Mouse (Mus musculus) CH12.LX (cell line): Measurements from ENCODE around the gene Ptcd2. TPM values are rescaled to one million over a fixed set of nuclear protein-coding genes. Genes with fewer than 3 reads are reported as not detected.

Experiments used
- DNase-seq: peaks from one replicate; pipeline ENCODE4 v3.0.0-alpha.2; 2013; ENCODE audit errors: extremely low read depth
- H3K27ac ChIP-seq: 2 replicates; pipeline ENCODE4 v1.5.1; 2012; ENCODE audit warnings: low read depth, mild to moderate bottlenecking, control low read depth, moderate library complexity; ENCODE audit not compliant: insufficient read depth
- H3K27me3 ChIP-seq: replicated peaks from 2 replicates; pipeline ENCODE3; 2012; ENCODE audit warnings: inconsistent platforms
- H3K36me3 ChIP-seq, 2 experiments: replicated peaks in 1 of 2; 2 replicates each; pipeline versions ENCODE3 to v1.6.1; 2012; ENCODE audit warnings: inconsistent platforms in 1 of 2, low read length in 1 of 2, mild to moderate bottlenecking in 1 of 2, mixed read lengths in 1 of 2, moderate library complexity in 1 of 2; ENCODE audit not compliant: control insufficient read depth in 1 of 2, insufficient read depth in 1 of 2
- H3K4me1 ChIP-seq, 2 experiments: 2 replicates each; pipeline ENCODE4 v1.6.1; 2012; ENCODE audit warnings: inconsistent platforms in 1 of 2, moderate library complexity in 1 of 2; ENCODE audit not compliant: insufficient read depth in 2 of 2, control insufficient read depth in 1 of 2
- H3K4me2 ChIP-seq: 2 replicates; pipeline ENCODE4 v1.6.1; 2012; ENCODE audit warnings: low read depth, mild to moderate bottlenecking, control low read depth; ENCODE audit not compliant: poor library complexity, insufficient read depth, severe bottlenecking
- H3K4me3 ChIP-seq, 3 experiments: fragments of 150-350 bp in 1 of 3; sonication (generic) in 1 of 3; replicated peaks in 1 of 3; 2 replicates each; pipeline versions ENCODE3 to v1.5.1; 2011 to 2012; ENCODE audit warnings: low read depth in 2 of 3, low read length in 2 of 3, mild to moderate bottlenecking in 2 of 3, moderate library complexity in 2 of 3, control low read depth in 1 of 3, improper control_type of control experiment in 1 of 3, inconsistent platforms in 1 of 3, mixed read lengths in 1 of 3; ENCODE audit not compliant: poor library complexity in 1 of 3
- H3K79me2 ChIP-seq: replicated peaks from 2 replicates; pipeline ENCODE4 v1.6.1; 2012; ENCODE audit warnings: mild to moderate bottlenecking, moderate library complexity; ENCODE audit not compliant: control insufficient read depth, poor library complexity, insufficient read depth, severe bottlenecking; ENCODE audit errors: extremely low read depth
- H3K9ac ChIP-seq: 2 replicates; pipeline ENCODE4 v1.6.1; 2012; ENCODE audit warnings: low read depth, mild to moderate bottlenecking, control low read depth, moderate library complexity; ENCODE audit not compliant: insufficient read depth
- H3K9me3 ChIP-seq: replicated peaks from 2 replicates; pipeline ENCODE3; 2012; ENCODE audit warnings: low read length, inconsistent platforms, mixed read lengths
- BHLHE40 ChIP-seq: IDR thresholded peaks from 2 replicates; pipeline ENCODE4 v1.6.1; 2011; ENCODE audit warnings: mild to moderate bottlenecking, low read depth, low read length, improper control_type of control experiment
- E2F4 ChIP-seq: IDR thresholded peaks from 2 replicates; pipeline ENCODE4 v1.6.1; 2011; ENCODE audit warnings: low read depth, low read length, improper control_type of control experiment; ENCODE audit not compliant: insufficient replicate concordance
- EP300 ChIP-seq: IDR thresholded peaks from 2 replicates; pipeline ENCODE4 v1.6.1; 2011; ENCODE audit warnings: low read length, improper control_type of control experiment
- GABPA ChIP-seq: IDR thresholded peaks from 2 replicates; pipeline ENCODE4 v1.6.1; 2012; ENCODE audit warnings: low read depth, low read length, improper control_type of control experiment, inconsistent platforms; ENCODE audit not compliant: insufficient replicate concordance
- HCFC1 ChIP-seq: IDR thresholded peaks from 2 replicates; pipeline ENCODE4 v1.6.1; 2012; ENCODE audit warnings: low read depth, mild to moderate bottlenecking, inconsistent platforms, low read length, improper control_type of control experiment
- IRF4 ChIP-seq: IDR thresholded peaks from 2 replicates; pipeline ENCODE4 v1.6.1; 2014; ENCODE audit warnings: low read depth, mild to moderate bottlenecking, inconsistent platforms, low read length, improper control_type of control experiment
- JUND ChIP-seq: conservative IDR thresholded peaks from 2 replicates; pipeline ENCODE4 v1.6.1; 2011; ENCODE audit warnings: low read depth, low read length, improper control_type of control experiment
- KAT2A ChIP-seq: IDR thresholded peaks from 2 replicates; pipeline ENCODE4 v1.6.1; 2012; ENCODE audit warnings: low read length, improper control_type of control experiment, inconsistent platforms; ENCODE audit not compliant: insufficient replicate concordance
- MAFK ChIP-seq: IDR thresholded peaks from 2 replicates; pipeline ENCODE4 v1.6.1; 2011; ENCODE audit warnings: low read length, improper control_type of control experiment; ENCODE audit not compliant: insufficient replicate concordance
- MAZ ChIP-seq: IDR thresholded peaks from 2 replicates; pipeline ENCODE4 v1.6.1; 2012; ENCODE audit warnings: low read depth, mild to moderate bottlenecking, inconsistent platforms, low read length, improper control_type of control experiment, moderate library complexity
- MEF2A ChIP-seq: IDR thresholded peaks from 2 replicates; pipeline ENCODE4 v1.6.1; 2014; ENCODE audit warnings: low read depth, mild to moderate bottlenecking, inconsistent platforms, low read length, improper control_type of control experiment, borderline replicate concordance
- MXI1 ChIP-seq: IDR thresholded peaks from 2 replicates; pipeline ENCODE4 v1.6.1; 2011; ENCODE audit warnings: mild to moderate bottlenecking, low read depth, low read length, improper control_type of control experiment
- MYC ChIP-seq: IDR thresholded peaks from 2 replicates; pipeline ENCODE4 v1.6.1; 2011; ENCODE audit warnings: low read depth, mild to moderate bottlenecking, improper control_type of control experiment, low read length
- NRF1 ChIP-seq: IDR thresholded peaks from 2 replicates; pipeline ENCODE4 v1.6.1; 2014; ENCODE audit warnings: low read depth, mild to moderate bottlenecking, inconsistent platforms, low read length, improper control_type of control experiment, moderate library complexity
- PAX5 ChIP-seq: IDR thresholded peaks from 2 replicates; pipeline ENCODE4 v1.6.1; 2012; ENCODE audit warnings: low read length, inconsistent platforms, mixed read lengths
- POLR2A ChIP-seq: IDR thresholded peaks from 2 replicates; pipeline ENCODE4 v1.6.1; 2011; ENCODE audit warnings: low read depth, mild to moderate bottlenecking, improper control_type of control experiment, low read length
- RCOR1 ChIP-seq: conservative IDR thresholded peaks from 2 replicates; pipeline ENCODE4 v1.6.1; 2012; ENCODE audit warnings: low read depth, mild to moderate bottlenecking, inconsistent platforms, low read length, improper control_type of control experiment
- TBP ChIP-seq: conservative IDR thresholded peaks from 2 replicates; pipeline ENCODE4 v1.6.1; 2011; ENCODE audit warnings: low read depth, low read length, improper control_type of control experiment
- UBTF ChIP-seq: IDR thresholded peaks from 2 replicates; pipeline ENCODE4 v1.6.1; 2012; ENCODE audit warnings: low read depth, mild to moderate bottlenecking, inconsistent platforms, low read length, improper control_type of control experiment, moderate library complexity
- USF2 ChIP-seq: conservative IDR thresholded peaks from 2 replicates; pipeline ENCODE4 v1.6.1; 2011; ENCODE audit warnings: low read depth, low read length, improper control_type of control experiment
- ZC3H11A ChIP-seq: IDR thresholded peaks from 2 replicates; pipeline ENCODE4 v1.6.1; 2012; ENCODE audit warnings: low read depth, mild to moderate bottlenecking, inconsistent platforms, low read length, improper control_type of control experiment
- ZMIZ1 ChIP-seq: IDR thresholded peaks from 2 replicates; pipeline ENCODE4 v1.6.1; 2012; ENCODE audit warnings: low read depth, mild to moderate bottlenecking, inconsistent platforms, low read length, improper control_type of control experiment
- dilution Hi-C: fragments of 300-500 bp; cut with MboI; formaldehyde crosslinking; loops from 2 replicates; pipeline ENCODE4 v1.14.3; 2020; ENCODE audit warnings: low sequenced_read_pairs; ENCODE audit not compliant: extremely low pct_unique_long_range_greater_than_20kb, extremely low pct_ligation_motif_present
- in situ Hi-C: fragments of 300-500 bp; cut with MboI; formaldehyde crosslinking; loops from 3 replicates; pipeline ENCODE4 v1.14.3; 2019; ENCODE audit warnings: low sequenced_read_pairs, low pct_ligation_motif_present, low pct_unique_long_range_greater_than_20kb, mixed read lengths
- polyA plus RNA-seq: library from polyadenylated mRNA; unstranded; fragments of >175 nt; gene quantifications from 2 replicates; pipeline ENCODE4 v1.2.1, GENCODE M21; 2012; ENCODE audit warnings: low read depth; ENCODE audit not compliant: insufficient read length
- total RNA-seq, 2 experiments: library from RNA; depleted of rRNA; stranded (reverse); fragments of 300-350 nt in 1 of 2; fragments of >200 nt in 1 of 2; gene quantifications; 2 replicates each; pipeline ENCODE4 v1.2.3; 2012 to 2014

Gene Ptcd2
- total and polyA plus RNA-seq, 3 experiments = 32.4 to 92.9 (median 52.2) TPM

DNA sequence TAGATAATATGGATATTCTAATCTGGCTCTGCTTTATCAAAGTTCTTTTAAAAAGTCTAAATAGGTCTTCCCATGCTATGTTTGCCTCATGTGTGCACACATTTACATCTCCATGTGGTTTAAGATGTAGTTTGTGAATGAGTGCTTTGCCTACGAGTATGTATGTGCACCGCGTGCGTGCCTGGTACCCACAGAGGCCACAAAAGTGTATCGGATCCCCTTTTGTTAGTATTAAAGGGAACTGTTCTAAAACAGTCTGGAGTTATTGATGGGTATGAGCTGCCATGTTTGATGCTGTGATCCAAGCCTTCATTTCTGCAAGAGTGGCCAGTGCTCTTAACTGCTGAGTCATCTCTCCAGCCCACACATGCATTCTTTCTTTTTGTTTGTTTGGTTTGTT, 26.8 kb upstream of the Ptcd2 start:
- H3K4me3 ChIP-seq = no peak overlapping the region
- peaks cover 16 to 69% of the 10 kb centered on the region in 2 experiments for H3K36me3 ChIP-seq
- dilution Hi-C loops (no loop called here), in situ Hi-C loops (loop anchor here (10.0 kb wide), 1 partner anchor 474 kb away; no protein-coding TSS in a partner anchor)
- no peak overlapping the region for H3K27ac ChIP-seq
- H3K9ac ChIP-seq = no peak overlapping the region
- H3K4me2 ChIP-seq = no peak overlapping the region
- no peaks in the 10 kb centered on the region for H3K27me3 ChIP-seq
- TF ChIP-seq KAT2A = no peak
- peak; percentile 76 for TF ChIP-seq BHLHE40
- no peak for TF ChIP-seq MXI1
- 0 out of 2 replicates have a peak, but pooled peaks have one; percentile 24 for TF ChIP-seq IRF4
- peak; percentile 36; the same call in 1 of the 2 replicates for TF ChIP-seq MYC
- no peak for TF ChIP-seq NRF1
- TF ChIP-seq MAFK = 0 out of 2 replicates have a peak, but pooled peaks have one; percentile 8
- TF ChIP-seq EP300 = peak; percentile 27; the same call in 1 of the 2 replicates
- H3K79me2 ChIP-seq = no peaks in the 10 kb centered on the region
- DNase-seq = peak; percentile 65
- peaks cover 0 to 16% of the 10 kb centered on the region in 2 experiments; a peak in 2 of 4 replicates for H3K4me1 ChIP-seq
- H3K9me3 ChIP-seq = no peaks in the 10 kb centered on the region

DNA sequence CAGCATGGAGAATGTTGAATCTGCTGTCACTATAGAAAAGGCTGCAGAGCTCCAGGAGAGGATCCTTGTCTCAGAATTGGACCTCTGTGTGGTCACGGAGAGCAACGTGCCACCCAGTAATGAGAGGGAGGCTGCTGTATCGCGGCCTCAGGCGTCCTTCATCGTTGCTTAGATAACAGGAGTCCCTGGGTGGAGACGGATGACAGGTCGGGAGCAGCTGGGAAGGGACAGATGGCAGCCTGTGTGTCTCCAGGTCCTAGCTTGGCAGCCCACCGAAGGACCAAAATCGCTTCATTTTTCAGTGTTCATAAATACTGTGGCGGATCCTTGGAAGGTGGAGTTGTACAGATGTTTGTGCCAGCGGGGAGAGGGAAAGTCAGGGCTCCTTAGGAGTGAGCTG, 24.6 kb upstream of the Ptcd2 start:
- Histone ChIP-seq H3K79me2 (no peaks in the 10 kb centered on the region), H3K27ac (no peak overlapping the region), H3K4me2 (no peak overlapping the region), H3K9me3 (no peaks in the 10 kb centered on the region), H3K27me3 (no peaks in the 10 kb centered on the region), H3K36me3 (peaks cover 23 to 79% of the 10 kb centered on the region in 2 experiments), H3K9ac (no peak overlapping the region), H3K4me3 (no peak overlapping the region), H3K4me1 (peaks cover 0 to 14% of the 10 kb centered on the region in 2 experiments; a peak in 2 of 4 replicates)
- DNase-seq = no peak
- in situ Hi-C loops = no loop called here
- no peak for TF ChIP-seq USF2
- TF ChIP-seq JUND = no peak
- TF ChIP-seq E2F4 = no peak
- no peak for TF ChIP-seq MAZ
- TF ChIP-seq KAT2A = no peak
- TF ChIP-seq HCFC1 = no peak
- TF ChIP-seq ZMIZ1 = no peak
- no peak for TF ChIP-seq ZC3H11A
- no peak for TF ChIP-seq MEF2A
- TF ChIP-seq TBP = no peak
- TF ChIP-seq UBTF = no peak
- no peak for TF ChIP-seq GABPA
- no peak for TF ChIP-seq POLR2A
- no peak for TF ChIP-seq PAX5
- TF ChIP-seq RCOR1 = no peak
- dilution Hi-C loops = no loop called here
